Mouse (Mus musculus) common myeloid progenitor, adult 5-6 weeks (primary cell): Measurements from ENCODE around the gene Mcm2. TPM values are rescaled to one million over a fixed set of nuclear protein-coding genes. Genes with fewer than 3 reads are reported as not detected.

Experiments
- ATAC-seq: replicated peaks from 2 replicates; pipeline ENCODE4 v1.8.0; 2016; ENCODE audit warnings: low read depth, mild to moderate bottlenecking, moderate TSS enrichment, inconsistent platforms; ENCODE audit not compliant: poor library complexity, severe bottlenecking
- total RNA-seq: library from RNA; stranded (forward); fragments of 200-1000, 187-1606 nt; gene quantifications from 2 replicates; pipeline ENCODE4 v1.2.3, GENCODE M21; 2017

Mcm2 gene
- 188 TPM in 2 replicates for total RNA-seq

DNA sequence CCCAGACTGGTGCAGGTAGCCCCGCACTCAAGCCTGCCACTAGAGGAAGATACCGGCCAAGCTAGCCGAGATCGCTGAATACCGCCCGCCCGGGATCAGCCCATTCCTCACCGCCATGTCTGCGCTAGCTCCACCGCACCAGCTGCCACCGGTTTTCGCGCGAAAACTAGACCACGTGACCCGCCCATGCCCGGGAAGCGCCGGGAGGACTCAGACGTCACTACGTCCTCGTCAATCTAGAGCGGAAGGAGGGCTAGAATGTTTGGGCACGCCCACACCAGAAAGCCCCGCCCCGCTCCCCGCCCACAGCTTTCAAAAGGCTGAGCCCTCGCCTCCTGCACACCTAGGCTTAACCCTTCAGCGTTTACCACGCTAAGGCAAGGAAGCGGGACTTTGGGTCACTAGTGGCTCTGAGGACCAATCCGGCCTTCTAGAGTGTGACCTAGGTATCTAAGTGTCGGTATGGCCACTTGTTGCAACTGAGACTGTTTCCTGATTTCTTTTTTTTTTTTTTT is at the start of gene Mcm2:
TSS of gene Mcm2 (minus strand) at position 247 of the 515 bp plus-strand sequence.
- ATAC-seq: peak; percentile 71

DNA sequence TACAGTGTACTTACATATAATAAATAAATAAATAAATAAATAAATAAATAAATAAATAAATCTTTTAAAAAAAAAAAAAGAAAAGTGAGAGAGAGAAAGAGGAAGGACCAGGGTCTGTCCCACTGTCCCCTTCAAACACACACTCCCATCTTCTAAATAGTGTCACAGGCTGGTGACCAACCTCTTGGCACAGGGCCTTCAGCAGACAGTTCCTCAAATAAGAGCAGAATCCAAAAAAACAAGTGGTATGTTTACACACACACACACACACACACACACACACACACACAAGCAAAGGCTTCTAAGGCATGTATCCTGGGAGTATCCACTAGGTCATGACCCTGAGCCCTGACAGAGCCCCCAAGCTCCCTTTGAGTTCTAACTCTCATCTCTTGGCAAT is 49.2 kb upstream of the Mcm2 start:
- no peak for ATAC-seq

DNA sequence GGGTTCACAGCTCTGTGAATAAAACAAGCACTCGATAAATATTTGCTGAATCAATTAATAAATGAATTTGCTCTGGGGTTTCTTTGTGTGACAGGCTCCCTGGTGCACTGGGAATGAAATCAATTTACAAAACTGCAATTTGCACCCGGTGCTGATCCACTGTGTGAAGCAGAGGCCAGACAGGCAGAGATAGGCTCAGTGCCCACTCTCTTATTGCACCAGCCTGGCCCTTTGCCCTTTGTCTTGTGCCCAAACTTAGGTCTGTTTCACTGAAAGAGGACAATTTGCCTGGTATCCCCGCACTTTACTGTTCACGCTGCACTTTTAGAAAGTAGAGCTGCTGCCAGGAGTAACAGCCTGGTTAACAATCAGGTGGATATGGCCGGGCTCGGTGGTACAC is 47.9 kb upstream of the Mcm2 start:
- no peak for ATAC-seq

DNA sequence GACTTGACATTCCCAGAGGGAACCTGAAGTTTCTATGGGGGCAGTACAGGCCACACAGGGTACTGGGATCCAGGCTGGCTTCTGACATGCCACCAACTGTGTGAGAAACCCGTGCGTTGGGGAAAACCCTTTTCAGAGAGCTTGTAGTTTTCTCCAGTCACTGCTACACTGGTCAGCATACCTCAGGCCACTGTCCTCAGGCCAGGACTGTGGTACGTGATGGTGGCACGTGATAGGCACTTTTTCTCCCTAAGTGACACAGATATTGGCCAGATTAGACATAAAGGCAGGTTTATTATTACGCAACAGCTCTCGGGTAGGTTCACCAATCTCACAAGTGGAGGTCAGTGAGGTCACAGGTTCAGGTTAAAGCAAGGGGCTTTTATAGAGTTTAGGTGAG is 45.1 kb upstream of the Mcm2 start:
- ATAC-seq: no peak

DNA sequence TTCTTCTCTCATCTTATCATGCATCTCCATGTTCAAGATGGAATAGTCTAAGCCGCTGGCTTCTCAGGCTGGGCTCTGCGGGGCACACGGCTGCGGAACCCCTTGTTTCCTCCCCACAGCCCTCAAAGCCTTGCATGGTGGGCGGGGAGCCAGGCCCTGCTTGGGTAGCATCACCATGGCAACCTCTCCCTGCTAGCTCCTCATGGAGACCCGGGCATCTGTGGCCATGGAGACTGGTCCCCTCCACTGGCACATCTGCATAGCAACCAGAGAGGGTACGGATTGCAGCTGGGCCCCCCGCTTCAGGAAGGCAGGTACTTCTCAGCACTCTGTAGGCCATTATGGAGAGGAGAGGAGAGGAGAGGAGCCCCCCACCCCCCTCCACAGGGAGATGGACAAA is 44.0 kb upstream of the Mcm2 start:
- no peak for ATAC-seq

DNA sequence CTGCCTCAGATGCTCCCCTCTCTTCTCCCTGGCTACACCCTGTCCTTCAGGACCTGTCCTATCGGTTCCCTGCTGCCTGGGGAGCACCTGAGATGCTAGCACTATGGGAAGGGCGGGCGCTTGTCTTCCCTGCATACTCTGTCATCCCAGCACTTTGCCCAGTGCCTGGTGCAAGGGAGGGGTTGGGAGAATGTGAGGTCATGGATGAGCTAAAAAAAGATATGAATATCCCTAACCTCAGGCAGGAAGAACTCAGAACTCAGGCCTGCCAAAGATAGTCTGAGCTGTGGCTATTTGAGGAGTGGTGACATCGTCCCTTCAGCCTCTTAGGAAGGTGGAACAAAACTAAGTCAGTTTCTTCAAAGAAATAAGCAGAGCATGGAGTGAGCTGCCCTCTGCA is 43.0 kb upstream of the Mcm2 start:
- no peak for ATAC-seq

DNA sequence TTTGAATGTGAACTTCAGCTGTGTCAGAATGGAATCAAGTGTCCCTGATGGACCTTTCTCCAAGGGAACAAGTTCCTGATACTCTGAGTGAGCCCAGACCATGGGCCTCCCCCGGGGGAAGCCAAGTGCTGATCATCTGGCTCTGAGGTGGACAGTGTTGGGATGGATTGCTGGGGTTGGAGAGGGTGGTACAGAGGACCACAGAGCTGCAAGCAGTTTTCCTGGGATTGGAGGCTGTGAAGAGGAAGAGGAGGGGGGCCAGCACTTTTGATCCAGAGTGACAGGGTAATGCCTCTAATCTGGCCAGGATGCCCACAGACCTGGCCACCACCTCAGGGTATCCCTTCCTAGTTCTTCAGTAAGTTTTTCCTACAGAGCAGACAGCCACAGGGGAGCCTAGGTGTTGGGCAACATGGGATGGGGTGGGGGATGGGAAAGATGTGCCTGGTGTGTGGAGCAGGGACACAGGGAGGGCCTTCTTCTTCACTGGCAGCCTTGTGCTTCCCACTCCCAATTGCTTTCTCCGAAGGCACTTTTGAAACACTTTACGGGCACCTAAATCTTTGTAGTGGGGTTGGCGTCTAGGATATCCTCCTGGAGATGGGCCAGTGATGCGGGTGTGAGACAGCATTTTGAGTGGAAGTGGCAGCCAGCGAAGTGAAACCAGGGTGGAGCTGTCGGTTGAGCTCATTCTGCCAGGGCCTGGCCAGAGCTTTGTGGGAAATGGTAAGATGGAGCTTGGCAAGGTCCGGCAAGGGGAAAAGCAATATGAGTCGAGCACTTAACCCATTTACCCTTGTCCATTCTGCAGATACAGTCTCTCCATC is 41.7 kb upstream of the Mcm2 start:
- ATAC-seq: no peak

DNA sequence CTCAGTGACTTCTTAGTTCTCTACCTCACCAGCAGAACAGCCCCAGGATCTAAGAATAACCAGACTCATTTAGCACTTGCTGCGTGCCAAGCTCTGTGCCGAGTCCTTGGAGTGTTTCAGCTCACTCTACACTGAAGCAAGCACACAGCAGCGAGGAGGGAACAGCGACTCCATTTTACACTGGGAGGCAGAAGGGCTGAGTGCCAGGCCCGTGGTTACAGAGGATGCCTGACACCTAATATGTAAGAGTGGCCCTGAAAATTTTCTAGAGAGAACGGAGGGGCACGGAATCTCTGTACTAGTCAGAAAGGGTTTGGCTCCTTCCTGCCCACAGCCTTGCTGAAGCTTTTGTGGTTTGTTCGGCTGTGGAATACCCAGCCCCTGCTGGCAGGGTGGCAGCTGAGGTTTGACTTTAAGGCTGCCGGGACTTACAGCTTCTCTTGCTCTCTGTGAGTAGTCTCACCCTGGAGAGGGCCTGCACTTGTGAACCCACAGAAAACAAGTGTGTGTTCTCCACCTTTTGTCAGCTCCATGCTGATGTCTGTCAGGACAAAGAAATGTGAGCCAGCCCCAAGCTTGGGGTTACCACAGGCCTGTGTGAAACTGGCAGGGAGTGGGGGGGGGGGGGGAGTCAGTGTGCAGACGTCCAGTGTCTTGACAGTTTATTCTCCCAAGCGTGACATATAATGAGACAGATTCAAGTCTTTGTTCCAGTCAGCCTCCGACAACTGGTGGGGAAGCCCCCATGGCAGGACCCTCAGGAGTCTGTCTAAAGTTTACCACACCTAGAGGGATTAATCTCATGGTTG is 40.9 kb upstream of the Mcm2 start:
- ATAC-seq: peak; percentile 69

DNA sequence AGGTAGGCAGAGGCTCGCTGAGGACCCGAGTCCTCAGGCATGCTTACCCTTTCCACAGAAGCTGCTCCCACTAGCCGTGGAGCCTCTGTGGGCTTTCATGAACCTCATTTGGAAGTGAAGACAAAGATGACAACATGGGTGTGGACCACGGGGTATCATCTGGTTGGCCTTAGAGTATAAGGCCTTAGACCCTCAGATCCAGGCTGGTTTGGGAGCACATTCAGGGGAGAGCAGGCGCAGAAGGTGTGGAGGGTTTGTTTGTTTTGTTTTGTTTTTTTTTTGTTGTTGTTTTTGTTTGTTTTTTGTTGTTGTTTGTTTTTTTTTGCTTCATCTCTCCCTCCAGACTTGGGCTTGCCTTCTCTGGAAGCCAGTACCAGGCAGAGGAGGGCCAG is 40.1 kb upstream of the Mcm2 start:
- no peak for ATAC-seq

DNA sequence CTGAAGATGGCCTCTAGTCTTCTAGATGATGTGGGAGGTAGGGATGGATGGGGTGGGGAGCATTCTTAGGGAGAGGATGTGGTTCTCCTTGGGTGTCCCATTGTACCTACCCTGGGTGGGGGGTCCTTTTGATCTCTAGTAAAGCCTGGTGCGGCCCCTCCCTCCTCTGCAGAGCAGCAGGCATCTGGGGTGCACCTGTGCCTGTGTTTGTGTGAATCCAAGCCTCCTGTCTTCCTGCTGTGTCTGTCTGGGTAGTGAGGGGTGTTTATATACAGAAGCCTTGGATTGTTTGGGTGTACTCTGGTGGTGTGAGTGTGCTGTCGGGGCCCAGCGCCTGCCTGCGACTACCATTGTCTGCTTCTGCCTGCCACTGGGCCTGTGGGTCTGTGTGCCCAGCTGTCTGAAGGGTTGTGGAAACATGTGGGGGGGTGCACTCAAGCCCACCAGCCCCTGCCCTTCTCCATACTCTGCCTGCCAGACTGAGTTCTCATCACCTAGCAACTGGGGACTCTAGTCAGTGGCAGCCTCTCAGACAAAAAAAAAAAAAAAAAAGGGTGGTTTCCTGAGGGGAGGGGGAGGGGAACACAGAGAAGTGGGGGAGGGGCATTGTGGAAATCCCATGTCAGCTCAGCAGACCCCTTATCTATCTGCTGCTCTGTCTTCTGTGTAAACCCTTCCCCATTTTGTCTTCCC is 39.5 kb upstream of the Mcm2 start:
- no peak for ATAC-seq

DNA sequence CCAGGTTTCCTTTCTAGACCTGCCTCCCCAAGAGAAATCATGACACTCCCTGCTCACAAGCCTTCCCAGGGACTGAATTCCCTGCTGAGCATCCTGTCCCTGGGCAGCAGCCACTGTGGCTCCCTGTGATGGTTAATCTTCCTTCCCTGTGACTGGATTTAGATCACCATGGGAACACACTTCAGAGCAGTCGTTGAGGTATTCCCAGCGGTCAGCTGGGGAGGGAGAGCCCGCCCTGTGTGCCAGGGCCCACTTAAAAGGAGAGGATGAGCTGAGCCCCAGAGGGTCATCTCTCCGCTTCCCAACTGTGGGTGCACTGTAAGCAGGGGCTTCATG is 38.6 kb upstream of the Mcm2 start:
- no peak for ATAC-seq

DNA sequence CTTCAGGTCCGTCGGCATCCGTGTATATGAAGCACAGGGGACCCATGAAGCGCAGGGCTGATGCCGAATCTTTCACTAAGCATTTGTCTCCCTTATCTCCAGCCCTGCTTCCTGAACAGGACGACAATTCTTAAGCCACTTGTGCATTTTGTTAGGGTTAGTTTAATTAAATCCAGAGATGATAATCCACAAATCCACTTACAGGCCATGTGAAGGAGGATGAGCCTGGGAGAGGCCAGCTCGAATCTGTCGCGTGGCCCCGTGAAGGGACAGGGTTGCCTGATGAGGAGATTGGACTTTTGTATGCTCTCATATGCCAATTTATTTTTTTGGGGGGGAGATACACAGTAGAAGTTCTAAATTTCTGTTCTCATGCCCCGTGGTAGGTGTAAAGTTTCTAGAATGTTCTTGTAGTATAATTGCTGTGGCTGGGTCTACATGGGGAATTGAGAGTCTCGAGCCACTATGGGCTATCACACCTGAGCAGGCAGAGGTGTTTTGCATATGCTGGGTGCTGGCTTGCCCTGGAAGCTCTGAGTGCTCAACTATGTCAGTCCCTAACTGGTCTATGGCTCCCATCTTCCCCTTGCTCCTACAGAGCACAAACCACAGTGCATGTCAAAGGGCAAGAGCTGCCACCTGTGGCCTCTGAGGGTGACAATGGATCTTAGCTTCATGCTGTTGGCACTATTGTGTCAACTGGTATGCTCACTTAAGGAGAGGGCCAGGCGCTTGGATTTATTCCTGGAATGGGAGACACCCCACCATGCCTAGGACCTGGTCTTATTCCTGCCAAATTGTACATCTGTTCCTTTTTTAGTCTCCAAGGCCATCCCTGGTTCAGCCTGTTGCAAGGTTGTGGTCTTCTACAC is 38.0 kb upstream of the Mcm2 start:
- ATAC-seq: no peak

DNA sequence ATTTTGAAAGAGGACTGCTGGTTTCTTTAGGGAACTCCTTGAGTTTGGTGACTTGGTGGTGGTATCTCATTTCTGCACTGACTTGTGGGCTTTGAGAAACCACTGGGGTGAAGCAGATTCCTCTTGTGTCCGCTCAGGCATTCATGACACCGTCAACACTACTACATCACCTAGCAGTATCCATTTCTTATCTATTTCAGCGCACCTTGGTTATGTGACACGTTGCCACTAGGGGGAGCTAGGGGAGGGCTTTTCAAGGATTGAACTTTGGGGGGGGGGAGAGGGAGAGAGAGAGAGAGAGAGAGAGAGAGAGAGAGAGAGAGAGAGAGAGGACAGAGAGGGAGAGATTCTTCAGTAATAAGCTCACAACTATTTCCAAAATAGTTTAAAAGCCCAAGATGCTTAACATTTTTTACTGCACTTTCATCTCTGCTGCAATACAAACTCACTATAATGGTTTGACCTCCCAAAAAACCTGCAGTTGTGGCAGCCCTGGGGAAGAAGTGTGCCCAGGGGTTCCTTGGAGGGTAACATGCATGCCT is 37.2 kb upstream of the Mcm2 start:
- ATAC-seq: 0 out of 2 replicates have a peak, but pooled peaks have one; percentile 26

DNA sequence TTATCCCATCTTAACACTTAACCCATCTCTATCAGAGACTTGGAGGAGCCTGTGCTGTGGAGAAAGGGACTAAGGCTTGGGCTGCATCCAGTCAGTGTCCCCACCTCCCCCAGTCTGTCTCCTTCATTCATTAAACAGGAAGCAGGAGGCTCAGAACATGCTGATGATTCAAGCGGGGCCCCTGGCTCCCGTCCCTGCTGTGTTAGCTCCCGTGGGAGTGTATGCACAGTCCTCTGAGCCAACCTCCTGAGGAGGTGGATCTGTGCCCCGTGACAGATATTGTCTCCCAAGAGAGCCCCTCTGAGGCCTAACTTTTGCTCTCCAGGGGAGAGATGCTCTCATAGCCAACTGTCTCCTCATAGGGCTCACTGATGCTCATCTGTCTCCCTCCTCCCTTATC is 36.2 kb upstream of the Mcm2 start:
- no peak for ATAC-seq

DNA sequence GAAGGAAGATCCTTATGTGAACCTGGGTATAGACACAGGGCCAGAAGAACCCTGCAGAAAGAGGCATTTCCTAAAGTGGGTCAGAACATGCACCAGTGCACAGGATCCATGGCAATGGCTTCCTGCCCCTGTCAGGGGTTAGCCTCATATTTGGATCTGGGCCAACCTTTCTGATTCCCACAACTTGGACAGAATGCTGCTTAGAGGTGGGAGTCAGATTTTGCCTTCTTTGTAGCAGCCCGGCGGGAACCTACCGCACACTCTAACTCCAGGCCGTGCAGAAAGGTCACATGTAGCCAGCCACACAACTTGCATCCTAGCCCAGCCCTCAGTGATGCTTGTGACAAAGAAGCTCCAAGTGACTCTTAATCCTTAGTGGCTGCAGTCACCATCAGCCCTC is 35.6 kb upstream of the Mcm2 start:
- no peak for ATAC-seq

DNA sequence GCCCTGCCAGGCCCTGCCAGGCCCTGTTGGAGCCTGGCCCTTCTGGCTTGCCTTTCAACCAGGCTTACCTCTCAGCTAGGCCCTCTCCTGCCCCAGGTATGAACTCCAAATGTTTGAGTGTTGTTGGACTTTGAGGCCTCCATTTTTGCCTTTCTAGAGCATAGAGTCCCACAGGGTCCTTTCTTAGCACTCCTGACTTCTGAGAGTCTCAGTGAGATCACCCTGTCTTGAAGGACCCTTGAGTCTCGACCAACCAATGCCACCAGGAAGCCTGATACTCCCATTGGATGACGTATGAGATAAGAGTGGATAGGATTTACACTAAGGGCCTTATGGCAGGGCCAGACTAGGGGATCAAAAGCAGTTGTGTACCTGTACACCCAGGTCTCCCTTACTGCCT is 32.9 kb upstream of the Mcm2 start:
- no peak for ATAC-seq

DNA sequence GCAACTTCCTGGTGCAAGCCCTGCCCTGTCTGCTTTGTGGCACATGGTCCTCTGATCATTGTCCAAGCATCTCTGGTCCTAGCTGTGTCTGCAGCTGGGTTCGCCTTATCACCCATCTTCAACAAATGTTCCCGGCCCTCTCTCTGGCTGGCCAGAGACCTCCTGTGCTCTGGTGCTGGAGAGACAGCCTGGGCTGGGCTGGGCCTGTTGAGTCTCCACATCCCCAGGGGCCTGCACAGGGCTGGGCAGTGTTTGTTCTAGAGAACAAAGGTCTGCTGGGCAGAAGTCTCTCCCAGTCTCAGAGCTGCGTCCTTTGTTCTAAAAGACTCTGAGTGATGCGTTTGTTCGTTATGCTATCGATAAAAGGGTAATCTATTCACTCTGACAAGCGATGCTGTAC is 31.5 kb upstream of the Mcm2 start:
- no peak for ATAC-seq

DNA sequence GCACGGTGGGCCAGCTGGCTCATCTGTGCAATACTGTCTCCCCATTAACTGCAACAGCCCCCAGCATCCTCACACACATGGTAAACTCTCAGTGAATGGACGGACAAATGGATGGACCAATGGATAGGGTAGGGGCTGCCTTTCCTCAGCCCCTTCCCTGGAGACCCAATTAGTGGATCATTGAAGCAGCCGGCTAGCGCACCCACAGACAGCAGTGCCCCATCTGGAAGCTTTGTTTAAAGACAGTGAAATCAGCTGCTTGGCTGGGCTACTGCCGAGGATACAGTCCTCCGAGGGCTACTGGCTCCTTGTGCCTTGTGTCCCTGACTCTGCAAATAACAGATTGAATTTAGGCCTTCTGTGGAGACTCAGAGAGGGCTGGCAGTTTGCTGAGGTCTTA is 30.9 kb upstream of the Mcm2 start:
- no peak for ATAC-seq

DNA sequence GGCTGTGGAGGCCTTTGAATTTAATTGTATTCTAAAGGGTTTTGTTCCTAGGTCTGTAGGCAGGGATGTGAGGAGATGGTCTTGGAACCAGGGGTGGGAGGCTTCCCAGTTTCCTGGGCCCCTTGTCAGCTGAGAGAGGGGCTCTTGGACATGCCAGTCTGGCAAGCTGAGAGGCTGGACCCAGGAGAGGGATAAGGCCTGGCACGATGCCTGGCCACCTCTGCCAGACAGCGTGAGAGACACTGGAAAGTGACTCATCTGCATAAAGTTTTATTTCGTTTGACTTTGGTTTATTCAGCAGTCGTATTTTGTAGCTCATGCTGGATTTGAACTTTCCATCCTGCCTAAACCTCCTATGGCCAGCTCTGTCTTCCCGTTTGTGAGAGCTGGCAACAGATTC is 30.0 kb upstream of the Mcm2 start:
- no peak for ATAC-seq

DNA sequence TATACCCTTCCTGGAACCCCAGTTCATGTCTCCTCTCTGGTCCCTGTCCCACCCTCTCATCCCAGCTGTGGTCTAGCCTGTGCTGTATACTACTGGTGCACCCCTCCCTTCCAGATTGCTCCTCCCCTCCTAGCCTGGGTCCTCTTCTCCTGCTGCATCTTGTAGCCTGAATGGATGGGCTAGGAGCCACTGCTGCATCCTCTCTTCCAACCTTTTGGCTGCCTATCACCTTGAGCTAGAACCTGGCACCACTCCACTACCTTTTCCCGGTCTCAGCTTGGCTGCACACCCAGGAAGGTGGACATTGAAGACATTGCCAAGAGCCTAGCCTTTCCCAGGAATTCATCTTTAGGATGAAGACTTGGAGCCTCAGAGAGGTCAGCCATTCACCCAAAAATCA is 29.4 kb upstream of the Mcm2 start:
- ATAC-seq: no peak
